Mouse (Mus musculus) ovary, postnatal 14 days (tissue): ENCODE measurements around the gene Dop1b.
"Not testable (repeated sequence)": the region's sequence is repeated elsewhere in the genome, so short reads cannot be mapped to it uniquely, and the experiment has no call there.

Experiments used
- DNase-seq: peaks from one replicate; pipeline ENCODE4 v3.0.0; 2022; ENCODE audit warnings: low spot score

Gene Dop1b

DNA sequence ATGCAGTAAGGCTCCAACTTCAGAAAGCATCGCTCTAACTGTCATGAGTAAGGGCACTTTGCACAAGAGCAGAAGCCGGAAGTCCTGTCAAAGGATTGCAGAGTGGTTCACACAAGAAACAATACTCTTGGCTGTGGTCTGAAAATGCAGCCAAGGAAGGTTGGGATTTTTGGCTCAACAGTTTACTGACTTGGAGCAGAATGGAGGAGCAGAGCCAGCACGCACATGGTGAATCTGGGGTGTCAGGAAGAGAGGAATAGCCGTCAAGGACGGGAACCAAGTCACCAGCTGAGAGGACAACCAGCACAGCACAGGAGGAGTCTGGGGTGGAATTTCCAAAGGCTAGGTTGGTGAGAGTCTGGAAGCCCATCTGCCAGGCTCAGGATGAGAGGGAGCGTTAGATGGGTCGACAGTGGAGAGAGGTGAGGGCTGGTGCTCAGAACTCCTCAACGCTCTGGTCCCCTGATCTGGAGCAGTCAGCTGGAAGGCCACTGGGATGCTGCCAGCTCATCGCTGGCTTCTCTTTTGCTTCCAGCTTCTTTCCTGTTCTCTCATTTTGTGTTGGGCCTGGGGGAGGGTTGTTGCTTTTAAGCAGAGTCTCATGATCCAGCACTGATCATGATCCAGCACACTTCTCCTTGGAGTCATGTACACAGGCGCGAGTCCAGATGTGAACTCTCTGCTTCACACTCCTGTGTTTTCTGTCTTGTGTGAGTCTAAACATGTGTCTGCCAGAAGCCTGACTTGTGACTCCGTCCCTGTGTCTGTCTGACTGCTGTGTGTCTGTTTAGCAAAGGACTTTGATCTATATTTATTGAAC, 85.5 kb downstream of the Dop1b start:
- no peak for DNase-seq

DNA sequence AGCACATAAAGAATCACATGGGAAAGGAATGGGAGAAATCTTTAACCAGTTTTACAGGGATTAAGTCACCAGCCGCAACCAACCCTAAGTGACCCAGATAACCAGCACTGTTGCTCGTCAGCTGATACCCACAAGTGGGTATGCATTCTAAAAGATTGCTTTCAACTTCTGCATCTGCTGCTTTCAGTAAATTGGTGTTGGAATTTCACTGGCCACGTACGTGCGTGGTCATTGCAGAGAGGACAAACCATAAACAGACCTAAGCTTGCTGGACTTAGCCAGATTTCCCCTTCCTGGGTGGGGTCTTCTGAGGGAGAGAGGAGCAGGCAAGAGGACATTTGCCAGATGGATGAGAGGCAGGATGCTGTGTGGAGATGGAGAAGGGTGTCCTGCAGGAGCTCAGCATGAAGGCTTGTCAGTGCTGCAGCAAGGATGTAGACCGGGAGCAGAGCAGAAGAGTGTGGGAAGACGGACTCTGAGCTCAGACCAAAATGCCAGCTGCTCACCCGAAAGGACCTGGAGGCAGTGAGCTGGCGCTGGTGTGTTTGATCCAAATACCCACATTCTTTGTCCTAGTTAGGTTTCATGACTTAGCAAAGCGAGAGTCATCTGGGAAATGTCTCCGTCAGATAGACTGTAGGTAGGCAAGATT, 86.3 kb downstream of the Dop1b start:
- no peak for DNase-seq

DNA sequence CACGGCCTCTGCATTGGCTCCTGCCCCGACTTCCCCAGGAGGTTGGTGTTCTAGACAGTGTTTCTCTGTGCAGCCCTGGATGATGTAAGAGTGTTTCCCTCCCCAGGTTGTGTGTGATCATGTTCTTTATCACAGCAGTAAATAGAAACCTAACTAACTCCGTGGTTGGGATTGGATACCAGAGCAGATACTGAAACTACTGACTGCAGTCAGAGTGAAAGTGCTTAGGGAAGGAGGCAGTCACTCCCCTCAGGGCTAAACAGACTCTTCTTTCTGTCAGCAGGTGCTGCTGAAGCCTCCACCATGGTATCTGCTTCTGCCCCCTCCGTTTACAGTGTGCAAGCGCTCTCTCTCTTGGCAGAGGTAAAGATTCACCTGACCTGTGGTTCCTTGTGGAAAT, 86.9 kb downstream of the Dop1b start:
- no peak for DNase-seq

DNA sequence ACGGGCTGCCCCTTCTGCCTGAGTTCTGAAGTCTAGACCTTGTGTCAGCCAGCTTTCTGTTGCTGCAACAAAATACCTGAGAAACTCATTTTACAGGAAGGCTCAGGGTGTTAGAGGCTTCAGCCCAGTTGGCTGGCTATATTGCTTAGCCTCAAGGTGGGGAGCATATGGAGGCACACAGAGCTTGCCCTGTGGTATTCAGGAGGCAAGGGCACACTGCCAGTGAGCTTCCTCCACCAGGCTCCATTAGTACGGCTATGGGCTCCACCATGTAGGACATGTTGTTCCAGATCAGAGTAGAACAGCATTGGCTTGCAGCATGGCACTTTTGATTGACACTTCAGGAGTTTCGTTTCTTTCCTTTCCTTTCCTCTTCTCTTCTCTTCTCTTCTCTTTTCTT, 87.4 kb downstream of the Dop1b start:
- DNase-seq: no peak

DNA sequence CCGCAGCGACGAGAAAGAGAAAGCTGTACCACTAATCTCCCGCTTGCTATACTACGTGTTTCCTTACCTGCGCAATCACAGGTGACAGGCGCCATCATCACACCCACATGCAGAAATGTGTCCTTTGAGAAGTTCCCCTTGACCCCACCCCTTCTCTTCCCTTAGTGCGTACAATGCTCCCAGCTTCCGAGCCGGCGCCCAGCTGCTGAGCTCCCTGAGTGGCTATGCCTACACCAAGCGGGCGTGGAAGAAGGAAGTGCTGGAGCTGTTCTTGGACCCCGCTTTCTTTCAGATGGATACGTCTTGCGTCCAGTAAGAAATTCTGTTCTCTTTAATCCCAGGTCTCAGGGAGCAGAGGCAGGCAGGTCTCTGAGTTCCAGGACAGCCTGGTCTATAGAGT, 88.2 kb downstream of the Dop1b start:
- no peak for DNase-seq

DNA sequence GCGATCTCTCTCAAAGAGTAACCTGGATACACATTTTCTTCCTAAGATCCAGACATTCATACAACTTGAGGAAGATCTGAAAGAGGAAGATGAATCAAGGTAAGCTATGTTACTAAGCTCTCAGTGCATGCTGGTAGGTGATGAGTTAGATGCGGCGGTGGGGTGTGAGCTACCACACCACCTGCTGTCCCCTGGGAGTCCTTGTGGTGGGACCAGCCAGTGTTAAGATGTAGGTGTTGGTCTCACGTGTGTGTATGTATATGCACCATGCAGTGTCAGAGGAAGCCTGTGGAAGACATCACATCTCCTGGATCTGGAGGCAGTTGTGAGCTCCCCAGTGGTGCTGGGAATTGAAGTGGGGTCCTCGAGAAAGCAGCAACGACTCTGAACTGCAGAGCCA, 95.5 kb downstream of the Dop1b start:
- no peak for DNase-seq

DNA sequence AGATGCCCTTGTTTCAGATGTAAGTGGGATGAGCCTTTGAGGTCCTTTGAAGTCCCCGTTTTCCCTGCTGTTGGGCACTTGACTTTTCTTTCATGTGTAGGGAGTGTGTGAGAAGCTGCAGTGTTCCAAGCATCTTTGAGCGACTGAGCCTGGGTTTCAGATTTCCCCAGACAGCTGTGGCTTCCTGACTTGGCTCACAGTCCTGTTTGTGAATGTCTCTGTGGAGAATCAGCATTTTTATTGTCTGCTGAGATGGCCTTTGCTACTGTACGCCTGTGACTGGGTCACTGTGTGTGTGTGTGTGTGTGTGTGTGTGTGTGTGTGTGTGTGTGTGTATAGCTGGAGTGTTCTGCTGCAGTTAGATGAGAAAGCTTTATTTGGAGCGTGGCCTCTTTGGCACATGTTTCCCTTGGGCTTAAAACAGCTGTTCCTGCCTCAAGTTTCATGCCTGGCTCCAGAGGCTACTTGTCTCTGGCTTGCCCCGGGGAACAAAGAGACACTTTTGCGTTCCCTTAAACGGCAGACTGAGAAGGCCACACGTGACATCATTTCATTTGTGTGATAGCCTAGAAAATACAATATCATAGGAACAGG, 96.4 kb downstream of the Dop1b start:
- peak; percentile 36 for DNase-seq

DNA sequence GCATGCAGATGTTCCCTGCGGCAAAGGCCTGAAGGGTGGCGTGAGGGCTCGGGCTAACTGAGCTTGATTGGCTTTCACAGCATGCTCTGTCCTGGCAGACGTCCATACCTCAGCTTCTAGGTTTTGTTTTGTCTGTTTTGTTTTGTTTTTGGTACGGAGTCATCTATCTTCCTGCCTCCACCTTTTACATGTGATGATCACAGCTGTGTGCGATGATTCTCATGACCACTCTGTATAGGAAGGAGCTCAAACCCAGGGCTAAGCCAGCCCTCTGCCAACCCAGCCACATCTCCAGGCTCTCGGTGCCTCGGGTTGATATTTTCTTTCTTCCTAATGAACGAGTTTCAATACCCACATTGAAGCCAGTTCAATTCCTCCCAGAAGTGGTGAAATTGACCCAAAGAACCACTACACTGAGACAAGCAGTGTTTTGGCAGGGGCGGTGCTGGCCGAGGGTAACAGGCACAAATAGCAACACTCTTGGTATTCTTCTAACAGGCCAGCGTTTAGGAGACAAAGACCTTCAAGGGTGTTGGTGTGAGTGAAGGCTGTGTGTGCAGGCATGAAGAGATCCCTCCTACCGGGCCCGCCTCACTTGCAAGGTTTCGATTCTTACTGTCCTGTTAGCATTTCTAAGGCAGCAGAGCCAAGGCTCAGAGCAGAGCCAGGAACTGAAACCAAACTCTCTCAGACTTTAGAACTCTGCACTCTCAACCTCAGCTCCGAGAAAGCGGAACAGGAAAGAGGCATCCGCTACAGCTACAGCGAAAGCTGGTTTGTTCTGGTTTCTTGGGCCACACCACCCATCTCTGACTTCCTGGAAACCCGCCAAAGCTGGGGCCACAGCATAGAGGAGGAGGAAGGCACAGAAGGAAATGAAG, 104.4 kb downstream of the Dop1b start:
- DNase-seq: peak; percentile 46

DNA sequence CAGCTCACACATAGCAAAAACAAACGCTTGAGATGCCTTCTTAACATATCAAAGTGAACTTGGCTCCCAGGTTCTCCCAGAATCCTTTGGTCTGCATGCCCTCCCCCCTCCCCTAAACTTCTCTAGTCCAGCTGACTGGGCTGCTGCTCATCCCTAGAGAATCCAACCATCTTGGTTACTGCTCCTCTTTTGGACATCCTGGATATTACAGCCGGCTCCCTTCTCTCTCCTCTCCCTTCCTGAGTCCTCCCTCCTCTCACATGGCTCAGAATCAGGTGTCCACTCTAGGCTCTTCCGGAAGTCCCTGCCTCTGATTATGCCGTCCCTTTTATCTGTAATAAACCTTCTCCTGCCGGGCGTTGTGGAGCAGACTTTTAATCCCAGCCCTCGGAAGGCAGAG, 105.2 kb downstream of the Dop1b start:
- DNase-seq: no peak

DNA sequence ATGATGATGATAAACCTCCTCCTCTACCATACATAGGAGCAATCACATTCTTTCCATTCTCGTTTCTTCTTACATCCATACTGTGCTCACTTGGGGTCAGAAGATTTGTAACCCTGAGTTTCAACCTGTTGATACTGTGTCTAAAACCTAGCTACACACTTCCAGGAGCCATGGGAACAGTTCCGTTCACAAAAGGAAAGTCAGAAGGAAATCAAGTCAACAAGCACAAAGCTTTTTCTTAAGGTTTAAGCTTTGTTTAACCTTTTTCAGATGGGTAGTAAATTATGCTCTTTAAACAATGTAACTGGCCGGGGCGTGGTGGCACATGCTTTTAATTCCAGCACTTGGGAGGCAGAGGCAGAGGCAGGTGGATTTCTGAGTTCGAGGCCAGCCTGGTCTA, 105.7 kb downstream of the Dop1b start:
- DNase-seq: no peak

DNA sequence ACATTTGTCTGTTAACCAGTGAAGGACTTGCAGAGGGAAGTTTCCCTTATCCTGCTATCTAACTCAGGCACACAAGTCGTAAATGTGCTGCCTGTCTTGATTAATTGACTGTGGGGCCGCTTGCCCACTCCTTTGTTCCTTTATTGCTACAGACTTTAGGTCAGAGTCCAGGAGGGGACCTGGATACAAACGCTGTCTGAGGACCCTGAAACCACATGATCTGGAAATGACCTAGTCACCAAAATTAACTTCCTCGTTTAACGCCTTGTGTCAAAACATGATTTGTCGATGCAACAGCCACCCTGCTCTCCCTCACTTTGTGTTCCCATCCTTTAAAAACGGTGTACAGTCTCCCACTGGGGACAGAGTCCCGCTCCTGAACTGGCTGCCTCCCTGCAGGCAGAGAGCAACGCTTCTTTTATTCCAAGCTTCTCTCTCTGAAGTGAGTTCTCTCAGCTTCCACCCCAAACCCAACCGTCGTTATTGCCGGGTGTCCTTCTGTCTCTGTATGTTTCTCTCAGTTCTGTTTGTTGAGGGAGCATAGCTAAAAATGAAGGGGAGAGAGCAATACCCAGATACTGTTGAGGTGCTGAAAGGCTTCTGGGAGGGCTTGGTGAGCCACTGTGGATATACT, 107.1 kb downstream of the Dop1b start:
- DNase-seq: no peak

DNA sequence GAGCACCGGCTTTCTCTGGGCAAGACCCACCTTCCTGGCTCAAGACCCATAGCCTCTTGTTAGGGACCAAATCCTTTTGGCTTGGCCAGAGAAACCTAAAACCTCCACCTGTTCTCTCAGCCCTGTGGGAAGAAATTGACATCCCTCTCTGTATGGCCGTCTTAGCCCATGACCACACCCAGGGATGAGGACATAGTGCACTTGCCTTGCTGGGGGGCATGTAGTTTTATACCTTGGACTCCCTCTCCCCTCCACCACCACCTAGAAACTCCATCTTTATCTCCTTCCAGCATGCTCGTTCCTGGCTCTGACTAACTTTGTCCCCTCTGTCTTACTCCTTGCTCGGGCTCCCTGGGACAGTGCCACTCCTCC, 107.6 kb downstream of the Dop1b start:
- DNase-seq: no peak

DNA sequence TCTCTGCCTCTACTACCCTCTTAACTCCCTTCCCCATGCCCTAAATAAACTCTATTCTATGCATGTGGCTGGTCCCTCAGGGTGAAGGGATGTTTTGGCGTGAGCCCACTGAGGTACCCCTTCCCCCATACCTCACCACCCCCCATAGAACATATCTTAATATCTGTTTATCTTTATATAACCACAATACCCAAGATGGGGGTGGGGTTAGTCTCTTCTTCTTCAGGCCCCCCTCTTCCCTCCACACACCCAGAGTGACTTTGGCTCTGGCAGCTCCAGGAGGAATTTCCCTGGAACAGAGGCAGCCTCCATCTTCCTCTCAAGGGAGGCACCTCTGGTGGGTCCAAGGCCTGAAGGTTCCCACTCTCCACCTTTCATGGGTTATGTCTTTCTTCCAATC, 108.3 kb downstream of the Dop1b start:
- no peak for DNase-seq

DNA sequence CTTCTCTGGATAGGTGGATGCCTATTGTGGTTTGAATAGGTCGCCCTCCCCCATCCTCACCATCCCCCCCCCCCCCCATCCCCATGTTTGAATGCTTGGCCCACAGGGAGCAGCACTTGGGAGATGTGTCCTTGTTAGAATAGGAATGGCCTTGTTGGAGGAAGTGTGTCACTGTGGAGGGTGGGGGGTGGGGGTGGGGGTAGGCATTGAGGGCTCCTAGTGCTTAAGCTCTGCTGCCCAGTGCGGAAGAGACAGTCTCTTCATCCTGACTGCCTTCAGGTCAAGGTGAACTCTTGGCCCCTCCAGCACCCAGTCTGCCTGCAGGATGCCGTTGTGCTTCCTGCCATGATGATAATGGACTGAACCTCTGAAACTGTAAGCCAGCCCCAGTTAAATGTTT, 110.0 kb downstream of the Dop1b start:
- DNase-seq: no peak

DNA sequence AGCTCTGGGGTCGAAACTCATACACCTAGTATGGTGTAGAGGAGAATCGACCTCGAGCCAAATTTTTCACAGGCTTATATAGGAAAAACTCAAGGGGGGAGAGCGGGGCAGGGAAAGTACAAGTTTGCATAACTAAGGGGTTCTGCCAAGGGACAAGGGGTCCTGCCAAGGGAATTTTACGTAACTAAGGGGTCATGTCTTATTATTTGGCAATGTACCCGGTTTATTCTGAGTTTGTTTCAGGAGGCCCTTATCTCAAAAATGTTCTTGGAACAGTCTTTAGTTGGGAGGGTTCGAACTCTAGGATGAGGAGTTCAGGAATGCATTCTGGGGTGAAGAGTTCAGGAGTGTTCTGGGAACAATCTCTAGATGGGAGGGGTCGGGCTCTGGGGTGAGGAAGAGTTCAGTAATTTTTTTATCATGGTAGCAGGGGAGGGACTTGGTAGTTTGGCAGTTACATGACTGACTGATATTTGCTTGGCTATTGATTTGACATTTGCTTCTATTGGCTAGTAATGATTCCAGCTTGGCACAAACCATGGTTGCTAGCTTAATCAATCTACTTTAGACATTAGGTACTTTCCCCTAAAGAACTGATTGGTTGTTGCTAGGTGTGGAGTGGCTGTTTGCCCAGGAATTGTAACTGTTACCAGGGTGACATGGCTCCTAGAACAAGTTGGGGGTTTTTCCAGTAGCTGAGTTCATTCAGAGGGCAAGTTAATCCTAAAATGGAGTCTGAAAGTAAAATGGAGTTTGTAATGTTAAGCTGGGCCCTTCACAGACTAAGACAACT, 110.9 kb downstream of the Dop1b start:
- DNase-seq: not testable (repeated sequence)

DNA sequence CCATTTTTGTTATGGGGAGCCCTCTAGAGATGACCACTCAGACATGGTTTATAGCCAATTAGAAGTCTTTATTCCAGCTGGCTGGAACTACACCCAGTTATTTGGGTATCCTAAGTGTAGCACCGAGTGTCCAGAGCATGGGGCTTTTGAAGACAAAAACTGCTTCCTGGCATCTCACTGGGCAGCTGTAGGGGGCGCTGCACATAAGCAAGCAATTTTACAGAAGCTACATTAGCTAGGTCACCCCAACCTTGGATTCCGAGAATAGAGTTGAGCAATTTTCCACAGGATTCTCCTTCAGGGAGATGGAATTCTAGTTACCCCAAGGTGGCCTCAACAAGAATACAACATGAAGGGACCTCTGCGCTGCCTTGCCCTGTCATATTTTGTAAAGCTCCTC, 113.1 kb downstream of the Dop1b start:
- DNase-seq: no peak

DNA sequence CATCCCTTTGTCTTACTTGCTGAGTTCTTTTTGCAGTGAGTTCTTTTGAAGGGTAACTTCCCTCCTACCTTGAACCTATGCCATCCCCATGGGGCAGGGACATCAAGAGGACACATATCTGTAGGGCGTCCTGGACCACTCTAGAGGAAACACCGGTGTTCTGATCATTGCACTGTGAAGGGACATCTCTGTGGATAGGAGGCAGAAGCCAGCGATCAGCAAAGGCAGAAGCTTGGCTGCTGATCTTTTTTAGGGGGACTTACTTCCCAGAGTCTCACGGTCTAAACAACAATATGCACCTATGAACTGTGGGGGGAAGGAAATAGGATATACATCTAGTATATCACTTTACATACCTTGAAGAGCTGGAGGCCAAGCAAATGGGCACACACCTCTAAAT, 113.8 kb downstream of the Dop1b start:
- no peak for DNase-seq

DNA sequence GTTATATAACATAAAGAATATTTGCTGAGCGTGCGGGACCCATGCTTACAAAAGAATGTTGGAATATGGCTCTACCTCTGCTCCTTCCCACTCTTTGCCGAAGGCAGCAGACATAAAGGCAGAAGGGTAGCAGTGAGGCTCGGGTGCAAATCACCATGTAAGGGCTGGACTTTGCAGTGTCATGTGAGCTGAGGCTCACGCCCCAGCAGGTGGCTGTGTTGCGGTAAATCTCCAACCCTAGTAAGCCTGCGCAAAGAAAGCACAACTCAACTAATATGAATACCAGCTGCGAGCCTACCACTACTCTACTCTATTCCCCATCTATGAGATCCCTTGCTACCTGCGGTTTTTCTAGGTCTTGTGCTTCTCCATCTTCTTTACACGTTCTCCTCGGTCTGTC, 114.3 kb downstream of the Dop1b start:
- DNase-seq: no peak

DNA sequence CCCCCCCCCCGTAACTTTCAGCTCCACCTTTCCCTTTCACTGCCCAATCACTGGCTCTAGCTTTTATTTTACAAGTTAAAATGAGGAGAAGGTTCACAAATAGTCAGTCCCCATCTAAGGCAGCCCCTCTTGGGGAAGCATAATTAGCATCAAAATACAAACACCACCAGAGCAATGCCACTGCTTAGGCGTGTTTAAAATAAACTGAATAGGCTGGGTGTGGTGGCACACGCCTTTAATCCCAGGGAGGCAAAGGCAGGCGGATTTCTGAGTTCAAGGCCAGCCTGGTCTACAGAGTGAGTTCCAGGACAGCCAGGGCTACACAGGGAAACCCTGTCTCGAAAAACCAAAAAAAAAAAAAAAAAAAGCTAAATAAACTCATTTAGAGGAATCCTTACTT, 114.8 kb downstream of the Dop1b start:
- DNase-seq: not testable (repeated sequence)

DNA sequence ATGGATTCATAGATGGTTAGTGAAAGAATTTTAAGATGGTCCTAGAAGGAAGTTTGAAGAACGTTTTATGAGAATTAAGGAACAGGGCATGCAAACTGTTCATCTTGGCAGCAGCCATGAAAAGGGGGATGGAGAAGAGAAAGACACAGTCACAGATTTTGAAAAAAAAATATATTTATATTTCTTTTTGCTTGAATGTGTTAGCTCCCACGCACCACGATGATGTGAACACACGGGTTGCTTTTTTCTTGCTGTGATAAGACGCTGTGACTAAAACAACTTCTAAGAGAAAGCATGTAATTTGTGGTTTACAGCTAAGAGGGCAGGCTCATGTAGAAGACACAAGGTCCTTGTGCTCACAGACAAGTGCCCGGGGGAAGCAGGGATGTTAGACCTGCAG, 115.2 kb downstream of the Dop1b start:
- DNase-seq: no peak

DNA sequence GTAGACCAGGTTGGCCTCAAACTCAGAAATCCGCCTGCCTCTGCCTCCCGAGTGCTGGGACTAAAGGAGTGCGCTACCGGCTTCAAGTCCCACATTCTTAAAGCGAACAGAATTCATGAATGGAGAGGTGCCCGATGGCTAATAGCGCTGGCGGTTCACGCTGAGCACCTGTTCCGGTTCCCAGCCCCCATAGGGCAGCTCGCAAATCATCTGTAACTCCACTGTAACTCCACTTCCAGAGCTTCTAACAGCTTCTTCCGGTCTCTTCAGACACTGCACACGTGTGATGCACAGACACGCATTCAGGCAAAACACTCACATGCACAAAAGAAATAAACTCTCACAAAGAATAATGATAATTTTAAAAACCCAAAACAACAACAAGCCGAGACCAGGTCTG, 117.8 kb downstream of the Dop1b start:
- no peak for DNase-seq
